Mouse (Mus musculus) forebrain, embryonic 12.5 days (tissue): ENCODE measurements around the gene Atg7. TPM values are rescaled to one million over a fixed set of nuclear protein-coding genes. Genes with fewer than 3 reads are reported as not detected.

Source experiments
- ATAC-seq: fragments of 200-750 bp; cut with Nextera tagmentation; 2 replicates; pipeline ENCODE4 v1.8.0; 2017; ENCODE audit warnings: moderate TSS enrichment; ENCODE audit not compliant: low FRiP score
- H3K27ac ChIP-seq: fragments of 300-500 bp; sonication (generic); 2 replicates; pipeline ENCODE4 v1.5.1; 2016; ENCODE audit warnings: mild to moderate bottlenecking
- H3K27me3 ChIP-seq: fragments of 300-500 bp; sonication (generic); 2 replicates; pipeline ENCODE4 v1.6.1; 2016; ENCODE audit warnings: mild to moderate bottlenecking
- H3K36me3 ChIP-seq: fragments of 300-500 bp; sonication (generic); replicated peaks from 2 replicates; pipeline ENCODE4 v1.6.1; 2016; ENCODE audit warnings: mild to moderate bottlenecking
- H3K4me1 ChIP-seq: fragments of 300-500 bp; sonication (generic); 2 replicates; pipeline ENCODE4 v1.6.1; 2016
- H3K4me2 ChIP-seq: fragments of 300-500 bp; sonication (generic); 2 replicates; pipeline ENCODE4 v1.6.1; 2016; ENCODE audit warnings: mild to moderate bottlenecking, moderate library complexity
- H3K4me3 ChIP-seq: fragments of 300-500 bp; sonication (generic); replicated peaks from 2 replicates; pipeline ENCODE4 v1.5.1; 2016; ENCODE audit warnings: mild to moderate bottlenecking
- H3K9ac ChIP-seq: fragments of 300-500 bp; sonication (generic); 2 replicates; pipeline ENCODE4 v1.6.1; 2016; ENCODE audit warnings: mild to moderate bottlenecking
- H3K9me3 ChIP-seq: fragments of 300-500 bp; sonication (generic); 2 replicates; pipeline ENCODE4 v1.6.1; 2016
- WGBS: fragments of 180-500 bp; shearing (Covaris S2); methylation state at CpG from one replicate; pipeline ENCODE4 v1.1.7; 2016; 5-methylcytosine and 5-hydroxymethylcytosine counted together
- polyA plus RNA-seq: library from polyadenylated mRNA; unstranded; fragments of >200 nt; fragmentation: Nextera tagmentation; extraction: Ambion mirVana; gene quantifications from 2 replicates; pipeline ENCODE4 v1.2.1, GENCODE M21; 2016

Atg7 gene
- polyA plus RNA-seq, 1 experiment from 2014 or later, result 19.9 TPM

- Histone ChIP-seq H3K27ac (0 out of 2 replicates have a peak overlapping the region, but pooled peaks have one; percentile 25), H3K9ac (no peak overlapping the region), H3K9me3 (no peaks in the 10 kb centered on the region), H3K27me3 (no peaks in the 10 kb centered on the region), H3K36me3 (peaks cover 7% of the 10 kb centered on the region; the same call in 1 of the 2 replicates), H3K4me3 (no peak overlapping the region), H3K4me2 (no peak overlapping the region), H3K4me1 (peaks cover 68% of the 10 kb centered on the region)
- WGBS, result 88% methylated on average over 14 of the region's 14 CpGs
- ATAC-seq, result no peak
Observed at GRCm38 (mm10) chr6:114871010-114871660, 228.2 kb downstream of the Atg7 start.

- Histone ChIP-seq H3K27me3 (no peaks in the 10 kb centered on the region), H3K4me1 (peaks cover 92% of the 10 kb centered on the region), H3K4me2 (peak overlapping the region; percentile 84), H3K9me3 (no peaks in the 10 kb centered on the region), H3K4me3 (peak overlapping the region; percentile 44), H3K36me3 (peaks cover 7% of the 10 kb centered on the region; the same call in 1 of the 2 replicates), H3K9ac (peak overlapping the region; percentile 67), H3K27ac (peak overlapping the region; percentile 98)
- no peak for ATAC-seq
- 47% methylated on average over 3 of the region's 3 CpGs for WGBS
Observed at GRCm38 (mm10) chr6:114873808-114874137, 230.9 kb downstream of the Atg7 start.

- Histone ChIP-seq H3K4me3 (peak overlapping the region; percentile 44), H3K4me1 (peaks cover 92% of the 10 kb centered on the region), H3K9me3 (no peaks in the 10 kb centered on the region), H3K4me2 (peak overlapping the region; percentile 84), H3K36me3 (peaks cover 7% of the 10 kb centered on the region; the same call in 1 of the 2 replicates), H3K27me3 (no peaks in the 10 kb centered on the region), H3K27ac (peak overlapping the region; percentile 98), H3K9ac (peak overlapping the region; percentile 67)
- peak; percentile 70 for ATAC-seq
- WGBS, result 9% methylated on average over 19 of the region's 19 CpGs
Observed at GRCm38 (mm10) chr6:114874138-114874928, 231.4 kb downstream of the Atg7 start.

GRCm38 (mm10) chr6:114875018-114875558, 232.2 kb downstream of the Atg7 start:
- Histone ChIP-seq H3K27me3 (no peaks in the 10 kb centered on the region), H3K4me2 (peak overlapping the region; percentile 84), H3K27ac (peak overlapping the region; percentile 98), H3K4me1 (peaks cover 91% of the 10 kb centered on the region), H3K9me3 (no peaks in the 10 kb centered on the region), H3K4me3 (peak overlapping the region; percentile 44), H3K9ac (peak overlapping the region; percentile 67), H3K36me3 (peaks cover 7% of the 10 kb centered on the region; the same call in 1 of the 2 replicates)
- under 1% methylated on average over 18 of the region's 18 CpGs for WGBS
- ATAC-seq, result peak; percentile 87

- Histone ChIP-seq H3K27me3 (no peaks in the 10 kb centered on the region), H3K9me3 (no peaks in the 10 kb centered on the region), H3K9ac (peak overlapping the region; percentile 67; the same call in 1 of the 2 replicates), H3K36me3 (peaks cover 6% of the 10 kb centered on the region; the same call in 1 of the 2 replicates), H3K27ac (peak overlapping the region; percentile 98), H3K4me2 (no peak overlapping the region), H3K4me3 (no peak overlapping the region), H3K4me1 (peaks cover 91% of the 10 kb centered on the region)
- no peak for ATAC-seq
- WGBS, result 25% methylated on average over 4 of the region's 4 CpGs
Observed at GRCm38 (mm10) chr6:114876033-114876432, 233.1 kb downstream of the Atg7 start.

- H3K27me3 ChIP-seq, result no peaks in the 10 kb centered on the region
- H3K9me3 ChIP-seq, result no peaks in the 10 kb centered on the region
- no peak overlapping the region for H3K4me3 ChIP-seq
- no peak for ATAC-seq
- peak overlapping the region; percentile 67; the same call in 1 of the 2 replicates for H3K9ac ChIP-seq
- H3K36me3 ChIP-seq, result peaks cover under 1% of the 10 kb centered on the region; the same call in 1 of the 2 replicates
- no peak overlapping the region for H3K4me2 ChIP-seq
- WGBS, result 67% methylated on average over 6 of the region's 6 CpGs
- peak overlapping the region; percentile 98 for H3K27ac ChIP-seq
- H3K4me1 ChIP-seq, result peaks cover 91% of the 10 kb centered on the region
Observed at GRCm38 (mm10) chr6:114876546-114876945, 233.6 kb downstream of the Atg7 start.

- H3K4me1 ChIP-seq, result peaks cover 99% of the 10 kb centered on the region
- no peak overlapping the region for H3K4me2 ChIP-seq
- H3K27ac ChIP-seq, result peak overlapping the region; percentile 56; the same call in 1 of the 2 replicates
- WGBS, result 86% methylated on average over 19 of the region's 19 CpGs
- peaks cover 1% of the 10 kb centered on the region; the same call in 1 of the 2 replicates for H3K36me3 ChIP-seq
- H3K4me3 ChIP-seq, result no peak overlapping the region
- H3K27me3 ChIP-seq, result no peaks in the 10 kb centered on the region
- no peak overlapping the region for H3K9ac ChIP-seq
- no peaks in the 10 kb centered on the region for H3K9me3 ChIP-seq
- no peak for ATAC-seq
Observed at GRCm38 (mm10) chr6:114878841-114879520, 236.1 kb downstream of the Atg7 start.

GRCm38 (mm10) chr6:114880798-114881197, 237.9 kb downstream of the Atg7 start:
- peaks cover 97% of the 10 kb centered on the region for H3K4me1 ChIP-seq
- 76% methylated on average over 4 of the region's 4 CpGs for whole genome bisulfite sequencing
- H3K4me3 ChIP-seq, result no peak overlapping the region
- ATAC-seq, result no peak
- H3K27ac ChIP-seq, result peak overlapping the region; percentile 98; the same call in 1 of the 2 replicates
- H3K36me3 ChIP-seq, result peaks cover 14% of the 10 kb centered on the region; the same call in 1 of the 2 replicates
- H3K9me3 ChIP-seq, result no peaks in the 10 kb centered on the region
- no peak overlapping the region for H3K9ac ChIP-seq
- no peak overlapping the region for H3K4me2 ChIP-seq
- no peaks in the 10 kb centered on the region for H3K27me3 ChIP-seq

- peak overlapping the region; percentile 49 for H3K9ac ChIP-seq
- H3K27ac ChIP-seq, result peak overlapping the region; percentile 98
- ATAC-seq, result no peak
- 27% methylated on average over 5 of the region's 5 CpGs for WGBS
- H3K4me3 ChIP-seq, result no peak overlapping the region
- no peaks in the 10 kb centered on the region for H3K27me3 ChIP-seq
- H3K4me1 ChIP-seq, result peaks cover 97% of the 10 kb centered on the region
- no peaks in the 10 kb centered on the region for H3K9me3 ChIP-seq
- H3K36me3 ChIP-seq, result peaks cover 18% of the 10 kb centered on the region; the same call in 1 of the 2 replicates
- peak overlapping the region; percentile 36 for H3K4me2 ChIP-seq
Observed at GRCm38 (mm10) chr6:114882212-114882611, 239.3 kb downstream of the Atg7 start.

- H3K4me2 ChIP-seq, result peak overlapping the region; percentile 36
- peak; percentile 61 for ATAC-seq
- no peaks in the 10 kb centered on the region for H3K9me3 ChIP-seq
- peak overlapping the region; percentile 49 for H3K9ac ChIP-seq
- WGBS, result 7% methylated on average over 7 of the region's 7 CpGs
- no peaks in the 10 kb centered on the region for H3K27me3 ChIP-seq
- H3K4me1 ChIP-seq, result peaks cover 95% of the 10 kb centered on the region
- peak overlapping the region; percentile 98 for H3K27ac ChIP-seq
- peaks cover 20% of the 10 kb centered on the region; the same call in 1 of the 2 replicates for H3K36me3 ChIP-seq
- no peak overlapping the region for H3K4me3 ChIP-seq
Observed at GRCm38 (mm10) chr6:114882675-114883074, 239.8 kb downstream of the Atg7 start.

- 0% methylated on average over 9 of the region's 9 CpGs for WGBS
- Histone ChIP-seq H3K4me1 (peaks cover 91% of the 10 kb centered on the region), H3K36me3 (peaks cover 22% of the 10 kb centered on the region; the same call in 1 of the 2 replicates), H3K27ac (peak overlapping the region; percentile 98), H3K9ac (peak overlapping the region; percentile 49; the same call in 1 of the 2 replicates), H3K4me3 (no peak overlapping the region), H3K27me3 (no peaks in the 10 kb centered on the region), H3K4me2 (peak overlapping the region; percentile 40), H3K9me3 (no peaks in the 10 kb centered on the region)
- ATAC-seq, result peak; percentile 93
Observed at GRCm38 (mm10) chr6:114883261-114883740, 240.4 kb downstream of the Atg7 start.
